Mouse (Mus musculus) bone marrow, adult 2 months (tissue): Measurements from ENCODE around the gene Gid8.

Experiments
- CTCF ChIP-seq: fragments of 200-500 bp; IDR thresholded peaks from 2 replicates; pipeline ENCODE4 v1.5.1; 2011; ENCODE audit warnings: low read length, control low read depth; ENCODE audit not compliant: control insufficient read depth, insufficient read depth
- POLR2A ChIP-seq: fragments of 200-500 bp; IDR thresholded peaks from 2 replicates; pipeline ENCODE4 v1.6.1; 2011; ENCODE audit warnings: low read depth, mild to moderate bottlenecking, control low read depth, low read length, borderline replicate concordance; ENCODE audit not compliant: control insufficient read depth

- TF ChIP-seq CTCF (0 out of 2 replicates have a peak, but pooled peaks have one; percentile 1), POLR2A (no peak)
These were observed 8.7 kb upstream of the Gid8 start for GRCm38 (mm10) chr2:180701053-180701766.
